Comparison of ENCODE assay signal across 8 mouse cellular contexts in genomic region chr8:120588908-120589771, GRCm38 (mm10). TPM values are rescaled to one million over a fixed set of nuclear protein-coding genes. Genes with fewer than 3 reads are reported as not detected.
A peak's percentile ranks its signal among the peaks of the same experiment; 100 is the strongest.
DNase-seq lines count a peak whose midpoint lies in the region; ATAC-seq and TF ChIP-seq lines count a peak whose summit lies in the region.

Gene Gins2, minus strand, starts transcription at chr8:120589304.

- no peaks in the 10 kb centered on the region for H3K27me3 ChIP-seq in Patski
- H3K27me3 ChIP-seq in hindbrain, embryonic 13.5 days, result no peaks in the 10 kb centered on the region

- H3K9ac ChIP-seq in hindbrain, embryonic 13.5 days, result peak within 1 kb of the TSS; percentile 73

- POLR2A ChIA-PET in Patski (lab: Charles Lee), result interaction anchor here (1.0 kb wide), 1 partner anchor 121 kb away, joined by 3 read pairs; no protein-coding TSS in a partner anchor

- CTCF ChIA-PET in Patski (lab: Charles Lee), result interaction anchor here (0.8 kb wide), 1 partner anchor 14 kb away, joined by 3 read pairs; no protein-coding TSS in a partner anchor

- H3K9me3 ChIP-seq in hindbrain, embryonic 13.5 days, result no peaks in the 10 kb centered on the region

- H3K4me3 ChIP-seq in hindbrain, embryonic 13.5 days, result peak within 1 kb of the TSS; percentile 56

- peak within 1 kb of the TSS; percentile 93 for H3K4me2 ChIP-seq in hindbrain, embryonic 13.5 days

- no peak for TF ChIP-seq CTCF in Patski (IDR thresholded peaks at IDR 0.05)

- H3K36me3 ChIP-seq in hindbrain, embryonic 13.5 days, result no peaks in the 10 kb centered on the region

- in situ Hi-C loops in Patski (cut with MboI; ENCODE audit: low pct_unique_long_range_greater_than_20kb), result no loop called here

- H3K4me1 ChIP-seq in hindbrain, embryonic 13.5 days (replicated peaks), result peaks cover 26% of the 10 kb centered on the region

- peak within 1 kb of the TSS; percentile 53 for H3K27ac ChIP-seq in hindbrain, embryonic 13.5 days

- DNase-seq in Patski (ENCODE audit: low read depth, low spot score), result peak; percentile 96
- DNase-seq in cerebellum, postnatal 14 days, result peak; percentile 98 to 99
- DNase-seq in frontal cortex, postnatal 14 days (ENCODE audit: low spot score in 2 of 2), result peak; percentile 99 to 100
- DNase-seq in layer of hippocampus, postnatal 25 days (ENCODE audit: extremely low spot score in 1 of 2, low spot score in 1 of 2), result peak; percentile 85 to 94
- peak; percentile 100 for DNase-seq in lung, postnatal 25 days (ENCODE audit: low spot score)
- peak; percentile 100 for DNase-seq in retina, embryonic 14.5 days (ENCODE audit: low spot score)
- peak; percentile 98 for DNase-seq in thymus, postnatal 4 days

- WGBS in hindbrain, embryonic 13.5 days, result under 1% methylated on average over 67 of the region's 67 CpGs

- peak; percentile 96 for ATAC-seq in Patski
- peak; percentile 99 for ATAC-seq in hindbrain, embryonic 13.5 days (ENCODE audit: low FRiP score)

RNA-seq across cellular contexts. Expression of gene Gins2, which starts in this region (rescaled TPM):
- 28.6 TPM for polyA plus RNA-seq in Patski (2021)
- polyA plus RNA-seq in hindbrain, embryonic 13.5 days (2015; fragmentation: Nextera tagmentation; extraction: Ambion mirVana), result 23.1 and 24.5 TPM in 2 replicates
- 1 to 10 TPM; 2.9 to 4.6 TPM for total RNA-seq in layer of hippocampus, postnatal 25 days (2021)

Comparison
In these comparisons a context has a peak if more than half of its experiments do, and no peak if none do; other contexts are left out.
1. Peak in every context shown above with its lines: DNase-seq, ATAC-seq, H3K4me3 ChIP-seq and H3K27ac ChIP-seq.